Mouse (Mus musculus) T-helper 1 cell (primary cell): ENCODE measurements around the gene Pard3b.

Experiments used
- in situ Hi-C: fragments of 300-600 bp; cut with MboI, MseI; formaldehyde crosslinking; loops from one replicate; pipeline ENCODE4 v1.15.1; 2025; ENCODE audit warnings: high pct_unique_total_duplicates

Pard3b gene

GRCm38 (mm10) chr1:62687511-62687910, 1048.9 kb downstream of the Pard3b start:
- in situ Hi-C loops, result no loop called here

- in situ Hi-C loops, result no loop called here
These were observed 1052.6 kb downstream of the Pard3b start for GRCm38 (mm10) chr1:62691175-62691574.
